Mouse (Mus musculus): ENCODE measurements around the gene Sumo1.
"Not testable (repeated sequence)": the region's sequence is repeated elsewhere in the genome, so short reads cannot be mapped to it uniquely, and the experiment has no call there.

The Sumo1 gene

GRCm38 (mm10) chr1:59636349-59636748 is 34.3 kb downstream of the Sumo1 start:
- DNase-seq (ENCODE audit: low read depth, low spot score), result no peak

- DNase-seq (ENCODE audit: low read depth, low spot score), result no peak
These were observed 37.6 kb downstream of the Sumo1 start for GRCm38 (mm10) chr1:59633056-59633455.

DNA sequence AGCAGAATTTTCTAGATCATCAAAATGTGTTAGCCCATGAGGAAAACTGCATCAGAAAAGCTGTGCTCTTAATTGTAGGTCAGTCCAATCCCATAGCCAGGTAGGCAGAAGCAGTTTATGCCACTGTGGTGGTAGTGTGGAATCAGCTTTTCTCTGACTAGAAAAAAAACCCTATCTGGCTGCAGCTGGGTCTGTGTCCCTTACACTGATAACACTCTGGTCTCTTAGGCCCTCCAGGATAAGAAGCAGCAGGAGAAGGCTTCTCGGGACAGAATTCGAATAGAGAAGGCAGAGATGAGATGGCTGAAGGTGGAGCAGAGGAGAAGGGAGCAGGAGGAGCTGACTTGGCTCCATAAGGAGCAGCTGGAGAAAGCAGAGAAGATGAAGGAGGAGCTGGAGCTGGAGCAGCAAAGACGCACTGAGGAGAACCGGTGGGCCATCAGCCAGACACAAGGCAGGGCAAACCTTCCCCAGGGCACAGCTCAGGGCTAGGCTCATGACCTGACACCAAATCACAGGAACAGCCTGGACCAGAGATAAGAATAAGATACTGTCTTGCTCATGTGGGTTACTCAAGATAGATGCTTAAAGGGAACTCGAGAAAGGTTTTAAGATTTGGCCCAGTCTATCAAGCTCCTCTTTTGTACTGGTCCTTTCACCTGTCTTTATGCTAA is 38.5 kb downstream of the Sumo1 start:
- DNase-seq (ENCODE audit: low read depth, low spot score), result no peak

- not testable (repeated sequence) for DNase-seq (ENCODE audit: low read depth, low spot score)
These were observed 40.3 kb downstream of the Sumo1 start for GRCm38 (mm10) chr1:59630356-59630755.

DNA sequence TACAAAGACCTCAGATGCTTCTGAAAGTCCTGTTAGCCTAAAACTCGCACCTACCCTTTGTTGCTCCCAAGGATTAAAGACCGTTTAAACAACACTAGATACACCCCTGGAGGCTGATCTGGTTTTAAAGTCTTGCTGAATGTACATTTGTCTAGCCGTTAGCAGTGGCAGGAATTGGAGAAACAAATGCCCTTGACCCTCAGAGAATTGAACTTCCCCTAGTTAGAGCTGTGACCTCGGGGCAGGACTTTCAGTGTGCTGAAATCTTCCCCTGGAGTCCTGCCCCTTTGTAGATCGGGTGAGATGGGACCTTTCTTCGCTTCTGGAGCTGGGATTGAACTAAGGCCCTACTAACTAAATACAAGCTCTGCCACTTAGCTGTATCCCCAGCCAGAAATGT is 41.4 kb downstream of the Sumo1 start:
- DNase-seq (ENCODE audit: low read depth, low spot score), result no peak

DNA sequence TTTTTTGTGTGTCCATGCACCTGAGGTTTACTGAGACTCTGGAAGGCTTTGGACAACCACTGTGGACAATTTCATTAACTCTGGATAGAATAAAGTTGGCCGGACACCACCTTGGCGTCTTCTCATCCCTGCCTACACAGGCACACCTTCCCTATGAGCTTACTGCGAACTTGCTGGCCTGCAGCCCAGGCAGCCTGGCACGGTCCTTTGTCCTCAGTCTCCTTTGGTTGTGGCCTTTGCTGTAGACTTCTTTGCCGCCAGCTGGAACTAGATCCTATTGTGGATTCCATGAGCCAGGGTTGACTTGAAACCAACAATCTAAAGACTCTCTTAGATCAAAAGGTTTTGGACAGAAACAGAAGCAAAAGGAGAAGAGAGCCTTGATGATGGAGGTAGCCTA is 45.2 kb downstream of the Sumo1 start:
- no peak for DNase-seq (ENCODE audit: low read depth, low spot score)

GRCm38 (mm10) chr1:59623325-59624017 is 47.2 kb downstream of the Sumo1 start:
- DNase-seq (ENCODE audit: low read depth, low spot score), result peak; percentile 83

GRCm38 (mm10) chr1:59619201-59619600 is 51.4 kb downstream of the Sumo1 start:
- DNase-seq (ENCODE audit: low read depth, low spot score), result no peak

GRCm38 (mm10) chr1:59615021-59615420 is 55.6 kb downstream of the Sumo1 start:
- no peak for DNase-seq (ENCODE audit: low read depth, low spot score)

DNA sequence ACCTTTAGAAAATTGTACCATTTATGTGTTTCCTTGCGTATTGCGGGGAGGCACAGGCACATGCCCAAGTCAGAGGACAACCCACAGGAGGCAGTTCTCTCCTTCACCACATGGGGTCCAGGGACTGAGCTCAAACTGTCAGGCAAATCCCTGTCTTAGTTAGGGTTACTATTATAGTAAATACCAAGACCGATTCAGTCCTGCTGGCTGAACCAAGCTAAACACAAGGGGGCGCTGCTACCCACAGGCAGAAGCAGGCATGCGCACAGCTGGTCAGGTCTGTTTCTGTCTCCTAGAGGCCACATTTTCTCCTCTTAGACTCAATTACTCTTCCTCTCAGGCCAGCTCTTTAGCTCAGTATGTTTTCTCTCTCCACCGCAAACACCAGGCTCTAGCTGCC is 56.8 kb downstream of the Sumo1 start:
- DNase-seq (ENCODE audit: low read depth, low spot score), result peak; percentile 39

- DNase-seq (ENCODE audit: low read depth, low spot score), result no peak
These were observed 59.7 kb downstream of the Sumo1 start for GRCm38 (mm10) chr1:59610929-59611328.

DNA sequence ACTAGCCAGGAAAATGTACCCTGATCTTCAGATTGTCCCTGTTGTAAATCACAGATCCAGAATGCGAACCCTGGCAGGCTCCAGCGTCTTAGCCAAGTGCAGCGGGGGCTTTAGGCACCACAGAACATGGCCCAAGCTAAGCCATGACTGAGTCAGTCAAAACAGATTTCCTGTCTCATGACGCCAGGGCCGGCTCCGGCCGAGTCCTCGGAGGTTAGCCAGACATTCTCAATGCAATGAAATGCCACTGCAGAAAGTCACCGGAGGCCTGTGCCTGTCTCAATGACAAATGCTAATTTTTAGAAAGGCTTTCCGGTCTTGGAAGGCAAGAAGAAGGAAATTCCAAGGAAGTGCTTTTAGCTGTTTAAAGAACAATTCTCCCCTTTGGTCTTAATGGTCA is 60.7 kb downstream of the Sumo1 start:
- DNase-seq (ENCODE audit: low read depth, low spot score), result no peak

DNA sequence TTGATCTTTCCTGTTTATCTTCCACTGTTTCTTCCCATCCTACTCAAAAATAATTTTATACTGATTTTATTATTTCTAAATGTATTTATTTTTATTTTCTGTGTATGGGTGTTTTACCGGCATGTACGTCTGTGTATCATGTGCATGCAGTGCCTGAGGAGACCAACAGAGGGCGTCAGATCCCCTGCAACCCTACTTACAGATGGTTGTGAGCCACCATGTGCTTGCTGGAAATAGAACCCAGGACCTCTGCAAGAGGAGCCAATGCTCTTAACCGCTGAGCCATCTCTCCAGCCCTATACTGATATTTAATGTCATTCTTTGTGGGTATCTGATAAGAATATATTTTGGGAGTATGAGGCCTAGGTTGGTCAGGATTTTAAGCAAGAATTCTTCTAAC is 61.2 kb downstream of the Sumo1 start:
- no peak for DNase-seq (ENCODE audit: low read depth, low spot score)

GRCm38 (mm10) chr1:59608920-59609319 is 61.7 kb downstream of the Sumo1 start:
- DNase-seq (ENCODE audit: low read depth, low spot score), result no peak

DNA sequence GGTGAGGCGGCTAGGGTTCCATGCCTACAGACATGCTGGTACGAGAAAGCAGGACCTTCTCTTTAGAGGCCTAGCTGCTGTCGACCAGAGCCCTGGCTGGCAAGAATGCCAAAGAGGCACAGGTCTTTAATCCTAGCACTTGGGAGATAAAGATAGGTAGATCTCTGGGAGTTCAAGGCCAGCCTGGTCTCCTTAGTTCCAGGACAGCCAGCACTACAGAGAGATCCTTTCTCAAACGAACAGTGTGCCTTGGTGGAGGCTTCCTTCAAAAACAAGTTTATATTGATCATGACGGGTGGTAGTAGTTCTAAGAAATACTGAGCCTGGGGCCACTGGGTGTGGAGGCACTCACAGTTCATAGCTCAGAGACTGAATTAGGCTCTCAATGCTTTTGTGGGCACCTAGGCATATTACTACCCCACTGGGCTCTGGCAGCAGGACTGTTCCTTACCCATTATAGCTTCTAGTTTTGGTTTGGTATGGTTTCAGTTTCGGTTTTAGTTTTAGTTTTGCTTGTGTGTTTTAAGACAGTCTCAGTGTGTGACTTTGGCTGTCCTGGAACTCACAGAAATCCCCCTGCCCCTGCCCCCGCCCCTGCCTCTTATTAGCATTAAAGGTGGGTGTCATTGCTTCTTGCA is 62.4 kb downstream of the Sumo1 start:
- DNase-seq (ENCODE audit: low read depth, low spot score), result no peak

DNA sequence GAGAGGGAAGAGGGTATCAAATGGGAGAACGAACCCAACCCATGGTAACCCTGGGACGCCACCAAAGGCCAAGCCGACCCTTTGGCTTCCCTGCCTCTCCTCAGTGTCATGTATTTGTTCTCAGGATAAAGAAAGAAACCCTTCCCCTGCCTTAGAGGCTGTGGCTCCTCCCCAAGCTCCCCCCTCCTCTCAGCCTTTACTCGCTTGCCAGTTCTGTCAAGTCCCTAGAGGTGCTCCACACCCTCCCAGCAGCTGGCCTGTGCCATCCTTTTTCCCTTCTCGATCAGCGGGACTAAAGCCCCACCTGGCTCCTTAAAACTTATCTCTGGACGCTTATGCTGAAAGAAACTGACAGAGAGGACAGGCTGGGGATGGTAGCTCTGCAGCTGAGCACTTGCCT is 63.6 kb downstream of the Sumo1 start:
- DNase-seq (ENCODE audit: low read depth, low spot score), result no peak

- no peak for DNase-seq (ENCODE audit: low read depth, low spot score)
These were observed 64.2 kb downstream of the Sumo1 start for GRCm38 (mm10) chr1:59606479-59606878.

GRCm38 (mm10) chr1:59603893-59604292 is 66.7 kb downstream of the Sumo1 start:
- DNase-seq (ENCODE audit: low read depth, low spot score), result no peak

- no peak for DNase-seq (ENCODE audit: low read depth, low spot score)
These were observed 67.3 kb downstream of the Sumo1 start for GRCm38 (mm10) chr1:59603417-59603712.

GRCm38 (mm10) chr1:59602531-59603416 is 67.9 kb downstream of the Sumo1 start:
- DNase-seq (ENCODE audit: low read depth, low spot score), result no peak

DNA sequence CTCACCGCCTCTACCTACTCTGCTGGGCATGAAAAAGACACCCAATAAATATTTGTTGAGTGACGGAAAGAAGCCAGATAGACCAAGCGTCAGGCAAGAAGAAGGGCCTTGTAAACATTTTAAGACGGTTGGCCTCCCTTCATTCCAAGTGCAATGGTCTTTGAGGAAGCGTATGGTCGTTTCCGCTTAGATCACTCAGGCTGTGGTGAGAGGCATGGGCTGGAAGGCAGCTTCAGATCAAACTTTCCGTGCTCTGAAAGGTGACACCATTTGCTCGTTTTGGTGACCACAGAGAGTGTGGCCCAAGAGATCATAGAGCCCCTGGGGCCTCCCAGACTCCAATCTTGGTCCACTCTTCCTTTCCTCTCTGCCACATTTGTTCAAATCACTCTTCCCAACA is 75.0 kb downstream of the Sumo1 start:
- DNase-seq (ENCODE audit: low read depth, low spot score), result no peak

GRCm38 (mm10) chr1:59594586-59595266 is 75.9 kb downstream of the Sumo1 start:
- DNase-seq (ENCODE audit: low read depth, low spot score), result no peak
